Mouse (Mus musculus): ENCODE results near the gene Mpped1. TPM values are rescaled to one million over a fixed set of nuclear protein-coding genes. Genes with fewer than 3 reads are reported as not detected.

Gene Mpped1
- total and polyA plus RNA-seq, 3 experiments = not detected

GRCm38 (mm10) chr15:83765388-83766029 is 13.8 kb upstream of the Mpped1 start:
- Histone ChIP-seq H3K4me3 (ENCODE audit: control insufficient read depth in 1 of 2, insufficient read depth in 1 of 2, low read depth in 2 of 2, low read length in 2 of 2) (no peak overlapping the region), H3K36me3 (ENCODE audit: control insufficient read depth in 1 of 2, insufficient read depth in 2 of 2, low read length in 2 of 2) (no peaks in the 10 kb centered on the region), H3K79me2 (ENCODE audit: control insufficient read depth, insufficient read depth, low read length, poor library complexity) (no peaks in the 10 kb centered on the region), H3K9me3 (replicated peaks; ENCODE audit: insufficient read depth, low read length) (no peaks in the 10 kb centered on the region), H3K4me1 (ENCODE audit: control insufficient read depth in 1 of 2, insufficient read depth in 2 of 2, low read length in 2 of 2) (no peaks in the 10 kb centered on the region), H3K27me3 (ENCODE audit: control insufficient read depth in 1 of 2, insufficient read depth in 2 of 2, low read length in 2 of 2) (no peaks in the 10 kb centered on the region), H3K27ac (ENCODE audit: control insufficient read depth, low read depth, low read length) (no peak overlapping the region), H3K9ac (ENCODE audit: control insufficient read depth, low read depth, low read length, poor library complexity, severe bottlenecking) (no peak overlapping the region)
- TF ChIP-seq BHLHE40 (IDR thresholded peaks at IDR 0.05; ENCODE audit: borderline replicate concordance, low read depth, low read length) (no peak), MAFK (IDR thresholded peaks at IDR 0.05; ENCODE audit: borderline replicate concordance, low read depth, low read length) (no peak), USF1 (IDR thresholded peaks at IDR 0.05; ENCODE audit: low read depth, low read length) (no peak), POLR2AphosphoS5 (IDR thresholded peaks at IDR 0.05; ENCODE audit: borderline replicate concordance, low read depth, low read length) (no peak), MEF2A (IDR thresholded peaks at IDR 0.05; ENCODE audit: extremely low read depth, insufficient replicate concordance, low read depth, low read length, poor library complexity, severe bottlenecking) (no peak), RAD21 (IDR thresholded peaks at IDR 0.05; ENCODE audit: low read depth, low read length) (no peak), E2F4 (IDR thresholded peaks at IDR 0.05; ENCODE audit: borderline replicate concordance, low read depth, low read length) (no peak), ZNF384 (IDR thresholded peaks at IDR 0.05; ENCODE audit: low read depth, low read length) (no peak), CTCF (IDR thresholded peaks at IDR 0.05 in 2 of 3, conservative IDR thresholded peaks at IDR 0.05 in 1 of 3; ENCODE audit: control insufficient read depth in 1 of 3, insufficient read depth in 1 of 3, low read depth in 2 of 3, low read length in 3 of 3, poor library complexity in 1 of 3, severe bottlenecking in 1 of 3) (no peak), ZC3H11A (IDR thresholded peaks at IDR 0.05; ENCODE audit: low read depth, low read length) (no peak), UBTF (IDR thresholded peaks at IDR 0.05; ENCODE audit: borderline replicate concordance, insufficient read depth, low read depth, low read length) (no peak), ETS1 (IDR thresholded peaks at IDR 0.05; ENCODE audit: low read depth, low read length) (no peak), HCFC1 (IDR thresholded peaks at IDR 0.05; ENCODE audit: low read depth, low read length) (no peak)
- no peak for DNase-seq (ENCODE audit: low read depth, low spot score)

- Histone ChIP-seq H3K27me3 (ENCODE audit: control insufficient read depth in 1 of 2, insufficient read depth in 2 of 2, low read length in 2 of 2) (no peaks in the 10 kb centered on the region), H3K9ac (ENCODE audit: control insufficient read depth, low read depth, low read length, poor library complexity, severe bottlenecking) (no peak overlapping the region), H3K36me3 (ENCODE audit: control insufficient read depth in 1 of 2, insufficient read depth in 2 of 2, low read length in 2 of 2) (no peaks in the 10 kb centered on the region), H3K27ac (ENCODE audit: control insufficient read depth, low read depth, low read length) (no peak overlapping the region), H3K9me3 (replicated peaks; ENCODE audit: insufficient read depth, low read length) (no peaks in the 10 kb centered on the region), H3K4me3 (ENCODE audit: control insufficient read depth in 1 of 2, insufficient read depth in 1 of 2, low read depth in 2 of 2, low read length in 2 of 2) (no peak overlapping the region), H3K4me1 (ENCODE audit: control insufficient read depth in 1 of 2, insufficient read depth in 2 of 2, low read length in 2 of 2) (no peaks in the 10 kb centered on the region), H3K79me2 (ENCODE audit: control insufficient read depth, insufficient read depth, low read length, poor library complexity) (no peaks in the 10 kb centered on the region)
- no peak for DNase-seq (ENCODE audit: low read depth, low spot score)
- no peak for TF ChIP-seq ZMIZ1 (IDR thresholded peaks at IDR 0.05; ENCODE audit: low read depth, low read length)
- TF ChIP-seq ZC3H11A (IDR thresholded peaks at IDR 0.05; ENCODE audit: low read depth, low read length) = no peak
- TF ChIP-seq MYB (IDR thresholded peaks at IDR 0.05; ENCODE audit: low read depth, low read length) = no peak
- no peak for TF ChIP-seq POLR2AphosphoS2 (IDR thresholded peaks at IDR 0.05; ENCODE audit: low read length)
- no peak for TF ChIP-seq HCFC1 (IDR thresholded peaks at IDR 0.05; ENCODE audit: low read depth, low read length)
- no peak for TF ChIP-seq EP300 (IDR thresholded peaks at IDR 0.05; ENCODE audit: low read depth in 1 of 2, low read length in 2 of 2)
- TF ChIP-seq E2F4 (IDR thresholded peaks at IDR 0.05; ENCODE audit: borderline replicate concordance, low read depth, low read length) = no peak
- no peak for TF ChIP-seq GATA1 (IDR thresholded peaks at IDR 0.05; ENCODE audit: low read depth, low read length)
- no peak for TF ChIP-seq USF1 (IDR thresholded peaks at IDR 0.05; ENCODE audit: low read depth, low read length)
- no peak for TF ChIP-seq CTCF (IDR thresholded peaks at IDR 0.05 in 2 of 3, conservative IDR thresholded peaks at IDR 0.05 in 1 of 3; ENCODE audit: control insufficient read depth in 1 of 3, insufficient read depth in 1 of 3, low read depth in 2 of 3, low read length in 3 of 3, poor library complexity in 1 of 3, severe bottlenecking in 1 of 3)
- TF ChIP-seq ZNF384 (IDR thresholded peaks at IDR 0.05; ENCODE audit: low read depth, low read length) = no peak
- no peak for TF ChIP-seq MAX (IDR thresholded peaks at IDR 0.05; ENCODE audit: low read length)
- TF ChIP-seq ETS1 (IDR thresholded peaks at IDR 0.05; ENCODE audit: low read depth, low read length) = no peak
- TF ChIP-seq TBP (IDR thresholded peaks at IDR 0.05; ENCODE audit: low read depth, low read length) = no peak
- no peak for TF ChIP-seq JUND (IDR thresholded peaks at IDR 0.05; ENCODE audit: low read depth, low read length)
These were observed 7.8 kb upstream of the Mpped1 start for GRCm38 (mm10) chr15:83771346-83772053.

All from MEL (cell line).